Mouse (Mus musculus): ENCODE data around the gene 4931428F04Rik.

The 4931428F04Rik gene

DNA sequence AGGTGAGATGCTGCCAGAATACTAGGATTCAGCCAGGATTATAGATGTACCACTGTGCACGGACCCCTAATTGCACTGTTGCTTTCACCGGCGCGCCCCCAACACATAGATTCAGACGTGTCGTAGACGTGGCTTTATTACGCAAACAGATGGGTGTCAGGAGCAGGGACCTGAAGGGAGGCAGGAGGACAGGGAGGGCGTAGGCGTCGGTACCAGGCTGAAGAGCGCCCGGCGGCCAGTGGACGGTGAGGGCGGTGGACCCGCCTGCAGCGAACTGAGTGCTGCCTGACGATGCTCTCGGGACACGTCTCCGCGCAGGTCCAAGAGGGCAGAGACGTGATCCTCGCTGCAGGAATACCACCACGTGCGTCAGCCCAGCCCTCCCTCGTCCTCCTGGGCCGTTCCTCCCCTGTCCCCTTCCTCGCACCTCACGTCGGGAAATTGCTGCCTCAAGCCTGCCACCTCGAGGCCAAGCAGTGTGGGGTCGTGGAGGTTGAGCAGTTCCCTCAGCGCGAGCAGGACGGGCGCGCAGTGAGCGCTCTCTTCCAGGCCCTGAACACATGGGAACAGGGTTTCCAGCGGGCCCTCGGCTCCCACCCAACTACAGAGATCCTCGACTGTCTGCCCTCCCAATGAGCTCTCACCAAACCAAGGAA, at the start of gene 4931428F04Rik:
4931428F04Rik (minus strand) TSS at position 60 of the 656 bp plus-strand sequence.
- no peak for DNase-seq (ENCODE audit: low spot score)

DNA sequence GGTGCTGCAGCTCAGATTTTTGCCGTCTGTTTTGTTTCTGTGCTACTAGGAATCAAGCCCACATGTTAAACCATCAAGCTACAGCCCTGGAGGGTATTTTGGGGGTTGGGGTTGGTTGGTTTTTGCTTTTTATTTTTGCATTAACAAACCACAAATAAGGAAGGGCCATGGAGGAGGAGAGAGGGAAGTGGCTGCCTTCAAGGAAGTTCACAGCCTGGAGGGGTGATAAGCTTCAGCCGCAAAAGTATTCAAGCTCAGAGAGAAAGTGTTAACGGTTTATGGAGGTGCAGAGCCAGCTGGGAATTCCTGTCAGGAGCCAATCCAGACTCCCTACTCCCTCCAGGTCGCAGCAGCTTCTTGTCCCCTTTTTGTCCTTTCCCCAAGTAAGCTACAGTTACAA, 49.3 kb upstream of the 4931428F04Rik start:
- no peak for DNase-seq (ENCODE audit: low spot score)

DNA sequence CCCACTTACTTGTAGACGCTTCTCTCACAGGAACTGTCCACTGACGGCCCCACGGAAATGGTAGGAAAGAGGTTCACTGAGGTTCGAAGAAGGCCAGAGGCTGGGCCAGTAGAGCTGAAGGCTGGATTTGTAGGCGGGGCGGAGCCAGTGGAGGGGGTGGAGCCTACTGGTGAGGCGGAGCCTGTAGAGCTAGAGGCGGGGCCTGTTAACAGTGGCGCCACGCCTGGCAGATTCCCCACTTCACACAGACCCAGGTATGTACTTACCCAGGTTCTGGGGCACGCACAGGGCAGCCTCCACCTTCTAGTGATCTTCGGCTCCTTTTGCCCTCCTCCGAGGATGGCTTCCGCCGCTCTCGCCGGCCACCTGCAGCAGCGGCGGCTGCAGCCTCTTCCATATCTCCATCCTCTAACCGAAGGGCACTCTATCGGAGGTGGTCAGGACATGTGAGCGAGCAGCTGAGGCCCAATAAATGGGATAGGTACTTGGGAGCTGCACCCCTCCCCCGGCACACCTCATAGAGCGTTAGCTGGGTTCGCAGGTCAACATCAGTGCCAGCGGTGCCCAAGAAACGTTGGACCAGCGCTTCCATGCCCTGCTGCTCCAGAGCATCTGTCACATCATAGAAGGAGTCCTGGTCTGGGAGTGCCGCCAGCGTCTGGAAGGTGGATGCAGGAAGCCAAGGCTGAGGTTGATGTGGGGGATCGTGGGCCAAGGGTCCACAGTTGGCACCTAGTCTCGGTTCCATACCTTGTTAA, 46.9 kb upstream of the 4931428F04Rik start:
- no peak for DNase-seq (ENCODE audit: low spot score)

DNA sequence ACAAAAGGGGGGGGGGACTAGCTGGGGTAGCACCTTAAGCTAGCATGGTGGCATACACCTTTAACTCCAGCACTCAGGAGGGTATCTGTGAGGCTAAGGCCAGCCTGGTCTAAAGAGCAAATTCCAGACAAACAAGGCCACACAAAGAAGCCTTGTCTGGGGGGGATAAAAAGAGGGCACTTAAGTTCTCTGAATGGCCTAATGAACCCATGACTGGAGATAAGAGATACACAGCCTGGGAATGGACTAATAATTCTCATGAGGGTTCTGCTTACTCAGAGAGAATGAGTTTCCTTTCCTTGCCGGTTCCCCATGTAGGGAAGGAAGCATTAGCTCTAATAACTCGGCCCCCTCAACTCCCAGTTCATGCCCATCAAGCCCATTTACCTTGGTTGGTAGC, 42.9 kb upstream of the 4931428F04Rik start:
- DNase-seq (ENCODE audit: low spot score), result no peak

DNA sequence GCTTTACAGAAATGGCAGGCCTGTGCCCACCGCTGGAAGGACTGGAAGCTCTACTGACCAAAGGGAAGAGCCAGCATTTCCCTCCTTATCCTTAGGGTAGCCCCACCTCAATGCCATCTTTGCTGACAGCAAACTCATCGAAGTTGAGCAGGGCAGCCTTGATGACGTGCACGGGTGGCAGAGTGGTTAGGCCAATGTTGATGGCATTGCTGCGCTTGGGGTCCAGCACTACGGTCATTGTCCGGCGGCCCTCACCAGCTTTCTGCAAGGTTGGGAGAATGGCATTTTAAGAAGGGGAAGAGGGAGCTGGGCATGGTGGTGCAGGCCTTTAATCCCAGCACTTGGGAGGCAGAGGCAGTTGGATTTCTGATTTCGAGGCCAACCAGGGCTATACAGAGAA, 42.3 kb upstream of the 4931428F04Rik start:
- DNase-seq (ENCODE audit: low spot score), result no peak

DNA sequence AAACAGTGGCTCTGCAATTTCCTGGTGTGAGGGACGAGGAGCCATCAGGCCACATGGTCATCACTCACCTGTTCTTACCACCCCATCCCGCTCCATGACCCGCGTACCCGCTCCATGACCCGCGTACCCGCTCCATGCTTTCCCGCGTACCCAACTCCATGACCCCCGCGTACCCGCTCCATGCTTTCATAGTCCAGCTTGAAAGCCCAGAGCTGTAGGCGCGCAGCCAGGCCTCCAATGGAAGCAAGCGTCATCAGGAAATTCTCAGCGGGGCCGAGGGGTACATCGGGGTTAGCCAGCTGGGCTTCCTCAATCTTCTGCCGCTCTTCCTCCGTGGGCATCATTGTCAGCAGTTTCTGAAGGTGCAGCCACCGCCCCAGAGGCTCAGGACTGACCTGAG, 41.8 kb upstream of the 4931428F04Rik start:
- no peak for DNase-seq (ENCODE audit: low spot score)

DNA sequence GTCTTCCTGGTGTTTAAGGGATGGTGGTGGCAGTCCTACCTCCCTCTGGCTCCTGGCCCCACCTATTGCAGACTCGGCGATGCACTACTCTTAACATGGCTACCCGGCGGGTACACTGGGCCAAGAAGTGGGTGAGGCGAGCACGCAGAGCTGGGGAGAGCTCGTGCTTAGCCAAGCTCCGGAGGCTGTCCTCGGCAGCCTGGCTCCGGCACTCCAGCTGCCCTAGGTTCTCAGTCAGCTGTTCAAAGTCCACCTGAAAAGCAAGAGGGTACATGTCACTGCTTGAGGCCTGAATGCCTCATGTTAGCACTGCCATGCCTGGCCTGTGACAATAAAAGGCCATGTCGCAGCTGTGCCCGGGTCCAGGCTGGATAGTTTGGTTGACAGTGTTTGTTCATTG, 40.7 kb upstream of the 4931428F04Rik start:
- no peak for DNase-seq (ENCODE audit: low spot score)

DNA sequence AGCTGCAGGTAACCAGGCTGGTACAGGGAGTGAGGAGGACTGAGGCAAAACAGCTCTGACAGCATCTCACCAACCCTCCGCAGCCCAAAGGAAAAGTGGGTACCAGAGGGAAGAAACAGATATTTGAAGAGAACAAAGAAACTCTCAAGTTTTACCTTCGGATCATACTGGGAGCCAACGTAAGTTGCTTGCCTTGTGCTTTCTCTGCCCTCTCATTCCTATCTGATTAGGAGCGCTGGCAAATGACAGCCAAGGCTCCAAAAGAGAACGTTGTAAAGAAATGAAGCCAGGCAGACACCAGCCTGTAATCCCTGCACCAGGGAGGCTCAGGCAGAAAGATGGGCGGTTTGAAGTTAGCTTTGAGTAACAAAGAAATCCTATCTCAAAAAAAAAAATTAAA, 37.3 kb upstream of the 4931428F04Rik start:
- DNase-seq (ENCODE audit: low spot score), result no peak

DNA sequence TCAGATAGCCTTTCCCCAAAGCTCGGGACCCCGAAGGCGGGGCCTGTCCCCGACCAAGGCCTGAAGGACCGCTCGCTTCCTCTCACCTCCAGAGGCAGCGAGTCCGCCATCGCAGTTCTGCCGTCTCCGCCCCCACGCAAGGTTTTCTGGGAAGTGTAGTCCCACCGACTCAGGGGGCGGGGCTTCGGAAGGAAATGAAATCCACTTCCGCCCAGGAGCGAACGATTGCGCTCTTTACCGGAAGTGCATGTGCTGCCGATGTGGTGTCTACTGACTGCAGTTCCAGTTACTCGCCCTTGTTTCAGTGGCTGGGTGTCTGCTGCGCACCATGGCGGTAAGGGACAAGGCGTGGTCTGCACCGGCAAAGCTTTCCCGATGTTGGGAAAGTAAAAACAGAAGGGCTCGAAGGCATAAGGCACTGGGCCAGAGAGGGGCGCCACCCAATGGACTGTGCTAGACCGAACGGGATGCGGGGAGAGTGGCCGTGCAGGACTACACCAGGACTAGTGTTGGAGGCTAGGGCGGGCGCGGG, 36.5 kb upstream of the 4931428F04Rik start, which contains the start of the genes Lrrc29 and Tmem208:
Lrrc29 (minus strand) TSS at position 138 of the 532 bp plus-strand sequence.
Tmem208 (plus strand) TSS at position 214 of the 532 bp plus-strand sequence.
- peak; percentile 93 for DNase-seq (ENCODE audit: low spot score)

DNA sequence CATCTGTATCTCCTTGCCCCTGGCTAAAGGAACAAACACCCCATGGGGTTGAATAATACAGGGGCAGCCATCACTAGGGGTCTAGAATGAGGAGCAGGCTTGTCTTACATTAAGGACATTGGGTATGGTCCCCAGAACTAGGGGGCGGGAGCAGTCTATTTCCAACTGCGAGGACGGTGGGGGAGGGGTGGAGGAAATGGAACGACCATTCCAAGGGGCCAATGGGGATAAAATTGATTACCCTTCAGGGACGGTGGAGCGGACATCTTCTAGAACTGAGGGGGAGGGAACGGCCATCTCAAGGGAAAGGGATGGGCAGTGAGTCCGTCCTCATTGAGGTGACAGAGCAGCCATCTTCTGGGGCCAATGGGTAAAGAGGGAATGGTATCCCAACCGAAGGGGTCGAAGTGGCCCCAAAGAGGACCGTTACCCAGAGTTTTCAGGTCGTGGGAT, 36.0 kb upstream of the 4931428F04Rik start:
- no peak for DNase-seq (ENCODE audit: low spot score)

DNA sequence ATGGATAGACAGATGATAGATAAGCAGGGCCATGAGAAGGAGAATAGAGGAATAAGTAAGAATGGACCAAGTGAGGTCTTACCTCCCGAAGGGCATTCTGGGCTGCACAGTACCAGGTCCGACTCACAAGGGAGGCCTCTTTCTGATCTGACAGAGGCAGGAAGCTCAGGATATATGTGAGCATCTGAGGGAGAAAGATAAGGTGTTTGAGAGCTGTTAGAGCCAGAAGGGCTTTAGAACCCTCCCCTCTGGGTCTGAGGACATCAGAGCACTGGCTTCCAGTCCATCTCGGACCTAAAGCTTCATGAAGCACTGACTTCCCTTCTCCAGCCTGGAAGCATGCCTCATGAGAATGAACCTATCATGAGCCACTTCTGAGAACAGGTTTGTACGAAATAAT, 33.5 kb upstream of the 4931428F04Rik start:
- no peak for DNase-seq (ENCODE audit: low spot score)

DNA sequence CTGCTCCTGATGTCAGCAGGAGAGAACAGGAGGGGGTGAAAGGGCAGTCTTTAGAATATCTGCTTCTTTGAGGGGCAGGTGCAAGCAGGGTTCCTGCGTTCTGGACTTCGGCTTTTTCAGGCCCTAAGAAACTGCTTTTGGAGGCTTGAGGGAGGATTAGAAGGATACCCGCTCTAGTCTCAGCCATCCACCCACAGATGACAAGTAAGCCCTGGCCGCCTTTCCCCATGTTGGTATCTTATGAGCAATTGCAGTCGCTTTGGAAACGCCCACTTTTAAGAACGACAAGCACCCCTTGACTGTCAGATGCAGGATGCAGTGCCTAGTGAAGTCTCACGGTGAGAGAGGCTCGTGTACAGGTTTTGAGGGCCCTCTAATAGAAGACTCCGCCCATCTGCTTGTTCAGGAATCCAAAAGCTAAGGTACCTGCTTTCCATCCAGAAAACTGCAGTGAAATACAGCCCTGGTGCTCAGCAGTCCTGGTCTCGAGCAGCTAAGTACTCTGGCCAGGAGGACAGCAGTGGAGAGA, 29.1 kb upstream of the 4931428F04Rik start:
- no peak for DNase-seq (ENCODE audit: low spot score)

DNA sequence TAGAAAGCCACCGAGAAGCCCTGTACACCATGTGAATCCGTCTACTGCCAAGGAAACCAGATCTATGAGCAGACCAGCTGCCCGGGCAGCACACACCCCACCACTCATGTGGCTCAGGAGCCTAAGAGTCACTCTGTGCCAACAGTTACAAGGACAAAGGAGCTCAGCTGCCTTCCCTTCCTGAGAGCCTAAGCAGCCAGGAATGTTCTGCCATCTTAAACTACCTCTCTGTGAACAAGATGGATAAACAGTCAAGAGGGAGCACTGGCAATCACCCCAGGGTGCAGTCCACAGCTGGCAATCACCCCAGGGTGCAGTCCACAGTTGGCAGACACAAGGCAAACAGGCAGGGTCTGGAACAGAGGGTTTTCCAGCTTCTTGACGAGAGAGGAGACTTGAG, 28.3 kb upstream of the 4931428F04Rik start:
- DNase-seq (ENCODE audit: low spot score), result no peak

DNA sequence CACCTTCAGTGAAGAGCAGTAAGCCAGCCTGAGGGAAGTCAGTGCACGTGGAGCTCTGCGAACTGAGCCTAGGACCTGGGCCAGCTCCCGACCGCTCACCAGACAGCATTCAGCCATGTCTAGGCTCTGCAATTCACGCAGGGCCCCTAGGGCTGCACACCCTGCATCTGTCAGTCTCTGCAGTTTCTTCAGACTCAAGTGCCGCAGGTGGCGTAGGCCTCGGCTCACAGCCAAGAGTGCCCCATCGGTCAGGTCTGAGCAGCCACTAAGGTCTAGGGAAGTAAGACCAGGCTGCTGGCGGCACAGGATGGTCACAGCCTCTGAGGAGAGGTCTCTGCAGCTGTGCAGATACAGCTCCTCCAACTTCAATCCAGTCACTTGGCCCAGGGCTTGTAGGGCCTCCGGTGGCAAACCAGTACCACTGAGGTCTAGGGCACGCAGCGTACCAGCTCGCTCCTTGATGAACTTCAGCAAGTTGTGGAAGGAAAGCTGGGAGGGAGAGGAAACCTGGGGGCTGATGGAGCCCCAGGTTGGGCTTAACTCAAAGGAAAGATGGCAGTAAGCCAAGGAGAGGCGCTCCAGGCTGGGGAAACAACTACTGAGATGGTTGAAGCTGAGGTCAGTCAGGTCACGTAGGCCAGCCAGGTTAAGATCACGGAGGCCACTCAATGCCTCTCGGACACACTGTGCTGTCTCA, 25.6 kb upstream of the 4931428F04Rik start:
- no peak for DNase-seq (ENCODE audit: low spot score)

DNA sequence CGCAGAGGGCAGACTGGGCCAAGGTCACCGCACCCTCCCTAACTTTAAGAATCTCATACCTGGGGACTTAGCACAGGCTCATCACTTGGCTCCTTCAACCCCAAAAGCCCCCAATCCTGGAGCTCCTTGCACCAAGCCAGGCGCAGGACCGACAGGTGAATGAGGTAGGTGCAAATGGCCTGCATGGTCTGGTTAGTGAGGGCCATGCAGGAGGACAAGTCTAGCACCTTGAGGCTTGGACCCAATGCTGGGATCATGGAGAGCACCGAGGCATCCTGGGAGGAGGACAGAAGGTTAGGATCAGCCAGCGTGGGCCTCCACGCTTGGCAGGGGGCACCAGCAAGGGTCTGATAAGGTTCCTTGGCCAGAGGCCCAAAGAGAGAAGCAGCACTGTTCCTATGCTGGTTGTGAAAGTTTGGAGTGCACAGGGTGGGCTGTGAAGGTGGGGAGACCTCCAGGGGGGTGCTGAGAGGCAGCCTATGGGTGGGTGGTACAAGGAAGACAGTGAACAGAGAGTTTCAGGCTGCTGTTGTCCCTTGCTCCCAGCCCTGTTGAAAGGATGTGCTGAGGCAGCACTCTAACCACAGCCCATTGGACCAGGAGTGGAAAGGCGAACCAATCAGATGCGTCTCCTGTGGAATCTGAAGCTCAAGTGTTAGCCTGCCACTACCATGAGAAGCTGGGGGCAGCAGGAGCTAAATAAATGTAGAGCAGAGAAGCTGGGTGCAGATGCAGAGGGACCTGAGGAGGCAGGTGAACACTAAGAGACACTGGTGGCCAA, 24.1 kb upstream of the 4931428F04Rik start:
- no peak for DNase-seq (ENCODE audit: low spot score)

DNA sequence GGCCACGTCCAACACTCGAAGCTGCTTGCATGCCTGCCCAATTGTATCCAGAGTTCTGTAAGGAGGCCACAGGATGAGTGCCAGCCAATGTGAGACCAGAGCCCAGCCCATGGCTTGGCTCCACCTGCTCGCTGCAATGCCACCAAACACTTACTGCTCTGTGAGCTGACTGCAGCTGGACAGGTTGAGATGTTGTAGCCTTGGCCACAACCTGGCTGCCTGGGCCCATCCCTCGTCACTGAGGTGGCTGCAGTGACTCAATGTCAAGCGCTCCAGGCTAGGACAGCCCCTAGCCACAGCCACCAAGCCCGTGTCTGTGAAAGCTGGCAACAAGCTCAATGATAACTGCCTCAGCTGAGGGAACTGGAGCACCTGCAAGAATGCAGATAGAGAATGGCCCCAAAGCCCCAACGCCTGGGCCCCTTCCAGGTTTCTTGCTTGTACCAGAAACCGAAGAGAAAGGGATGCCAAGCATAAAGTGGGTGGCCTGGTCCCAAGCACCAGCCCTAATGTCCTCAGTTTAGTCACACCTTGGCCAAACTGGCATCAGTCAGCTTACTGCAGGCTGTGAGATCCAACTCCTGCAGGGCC, 23.3 kb upstream of the 4931428F04Rik start:
- DNase-seq (ENCODE audit: low spot score), result no peak

DNA sequence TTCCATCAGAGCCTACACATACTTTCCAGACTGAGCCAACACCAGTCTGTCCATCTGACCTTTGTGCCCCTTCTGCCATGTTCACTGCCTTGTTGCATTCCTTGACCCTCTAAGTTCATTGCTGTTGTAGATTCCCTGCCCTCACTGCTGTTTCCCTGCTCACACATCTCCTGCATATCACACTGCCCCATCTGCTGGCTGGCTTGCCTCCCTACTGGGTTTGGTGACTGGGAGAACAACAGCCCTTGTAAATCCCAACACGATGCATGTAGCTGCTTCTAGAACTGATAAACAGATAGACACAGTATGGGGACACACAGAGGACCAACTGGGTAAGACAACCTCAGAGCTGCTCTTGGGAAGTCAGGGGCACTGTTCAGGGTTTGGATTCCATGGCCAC, 22.1 kb upstream of the 4931428F04Rik start:
- no peak for DNase-seq (ENCODE audit: low spot score)

DNA sequence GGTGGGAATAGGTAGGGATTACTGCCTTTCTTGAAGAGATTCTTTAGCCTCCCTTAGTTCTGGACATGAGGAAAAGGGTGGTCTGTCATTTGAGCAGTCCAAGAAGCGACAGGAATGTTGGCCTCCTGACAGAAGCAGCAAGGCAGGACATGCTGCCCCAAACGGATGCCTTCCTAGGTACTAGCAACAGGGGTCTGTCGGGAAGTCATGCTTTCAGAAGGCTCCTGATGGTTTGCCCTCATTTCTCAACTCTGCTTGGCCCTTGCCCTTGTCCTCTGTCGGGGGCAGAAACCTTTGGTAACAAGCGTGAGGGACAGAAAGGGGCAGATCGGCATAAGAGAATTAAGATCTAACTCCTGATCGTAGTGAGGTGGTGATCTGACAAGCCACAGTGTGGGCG, 20.5 kb upstream of the 4931428F04Rik start:
- no peak for DNase-seq (ENCODE audit: low spot score)

DNA sequence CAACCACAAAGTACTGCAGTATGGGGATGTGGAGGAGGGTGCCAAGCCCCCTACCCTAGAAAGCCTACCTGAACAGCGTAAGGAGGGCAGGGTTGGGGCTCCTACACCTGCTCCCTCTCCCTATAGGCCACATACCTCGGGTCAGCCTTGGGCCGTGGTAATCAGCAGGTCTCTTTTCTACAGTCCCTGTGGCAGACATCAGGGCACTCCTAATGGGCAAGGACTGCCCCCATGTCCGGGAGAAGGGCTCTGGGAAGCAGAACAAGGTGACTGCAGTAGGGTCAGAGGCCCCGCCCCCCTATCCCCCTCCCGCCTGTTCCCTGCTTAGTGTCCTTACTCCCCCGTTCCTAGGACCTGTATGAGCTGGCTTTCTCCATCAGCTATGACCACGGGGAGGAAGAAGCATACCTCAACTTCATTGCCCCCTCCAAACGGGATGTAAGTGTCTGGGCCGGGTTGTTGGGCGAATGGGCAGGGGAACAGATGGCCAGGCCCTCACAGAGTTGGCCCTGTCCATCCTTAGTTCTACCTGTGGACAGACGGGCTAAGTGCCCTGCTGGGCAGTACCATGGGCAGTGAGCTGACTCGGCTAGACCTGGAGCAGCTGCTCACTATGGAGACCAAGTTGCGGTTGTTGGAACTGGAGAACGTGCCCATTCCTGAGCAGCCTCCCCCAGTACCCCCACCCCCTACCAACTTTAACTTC, 19.6 kb upstream of the 4931428F04Rik start:
- DNase-seq (ENCODE audit: low spot score), result no peak

DNA sequence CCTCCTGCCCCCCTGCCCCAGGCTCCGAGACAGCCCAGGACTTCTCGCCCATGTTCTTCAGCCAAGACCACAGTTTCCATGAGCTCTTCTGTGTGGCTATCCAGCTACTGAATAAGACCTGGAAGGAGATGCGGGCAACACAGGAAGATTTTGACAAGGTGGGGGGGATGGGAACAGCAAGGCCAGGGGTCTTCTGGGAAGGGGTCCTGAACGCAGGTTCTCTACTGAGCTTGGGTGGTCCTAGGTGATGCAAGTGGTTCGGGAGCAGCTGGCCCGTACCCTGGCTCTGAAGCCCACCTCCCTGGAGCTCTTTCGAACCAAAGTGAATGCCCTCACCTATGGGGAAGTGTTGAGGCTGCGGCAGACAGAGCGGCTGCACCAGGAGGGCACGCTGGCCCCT, 18.8 kb upstream of the 4931428F04Rik start:
- no peak for DNase-seq (ENCODE audit: low spot score)
